Mouse (Mus musculus): ENCODE measurements around the gene Fbxo40.

The Fbxo40 gene

GRCm38 (mm10) chr16:36921980-36922379 is 68.3 kb downstream of the Fbxo40 start:
- DNase-seq (ENCODE audit: low spot score in 2 of 2): no peak

- DNase-seq (ENCODE audit: low spot score in 2 of 2): no peak
Measured at GRCm38 (mm10) chr16:36921067-36921613, 69.1 kb downstream of the Fbxo40 start.

GRCm38 (mm10) chr16:36920410-36920809 is 69.9 kb downstream of the Fbxo40 start:
- no peak for DNase-seq (ENCODE audit: low spot score in 2 of 2)

- no peak for DNase-seq (ENCODE audit: low spot score in 2 of 2)
Measured at GRCm38 (mm10) chr16:36918505-36918904, 71.8 kb downstream of the Fbxo40 start.

- no peak for DNase-seq (ENCODE audit: low spot score in 2 of 2)
Measured at GRCm38 (mm10) chr16:36914195-36914594, 76.1 kb downstream of the Fbxo40 start.
